Mouse (Mus musculus): ENCODE data around the gene Cbarp.
"Not testable (repeated sequence)": the region's sequence is repeated elsewhere in the genome, so short reads cannot be mapped to it uniquely, and the experiment has no call there.

Gene Cbarp

DNA sequence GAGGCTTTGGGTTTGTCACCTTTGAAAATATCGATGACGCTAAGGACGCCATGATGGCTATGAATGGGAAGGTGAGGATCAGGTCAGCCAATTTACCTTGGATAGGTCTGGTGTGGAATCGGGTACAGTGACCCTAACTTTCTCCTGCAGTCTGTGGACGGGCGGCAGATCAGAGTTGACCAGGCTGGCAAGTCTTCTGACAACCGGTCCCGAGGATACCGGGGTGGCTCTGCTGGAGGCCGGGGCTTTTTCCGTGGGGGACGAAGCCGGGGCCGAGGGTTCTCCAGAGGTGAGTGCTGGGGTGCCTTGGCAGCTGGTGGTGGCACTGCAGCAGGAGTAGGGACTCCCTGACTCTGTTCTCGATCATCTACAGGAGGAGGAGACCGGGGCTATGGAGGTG is 29.4 kb upstream of the Cbarp start:
- no peak for DNase-seq (ENCODE audit: low spot score in 2 of 2)

DNA sequence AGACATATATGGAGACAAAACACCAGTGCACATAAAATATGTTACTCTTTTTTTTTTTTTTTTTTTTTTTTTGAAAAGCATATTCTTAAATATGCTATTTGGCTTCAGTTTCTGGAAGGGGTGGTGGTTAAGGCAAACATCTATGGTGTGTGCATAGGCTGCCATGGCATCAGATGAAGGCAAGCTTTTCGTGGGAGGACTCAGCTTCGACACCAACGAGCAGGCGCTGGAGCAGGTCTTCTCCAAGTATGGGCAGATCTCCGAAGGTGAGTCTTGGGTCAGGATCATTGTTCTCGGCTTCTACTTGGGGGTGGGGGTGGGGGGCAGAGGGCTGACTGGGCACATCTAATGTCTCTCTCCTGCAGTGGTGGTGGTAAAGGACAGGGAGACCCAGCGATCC is 29.0 kb upstream of the Cbarp start:
- DNase-seq (ENCODE audit: low spot score in 2 of 2), result no peak

DNA sequence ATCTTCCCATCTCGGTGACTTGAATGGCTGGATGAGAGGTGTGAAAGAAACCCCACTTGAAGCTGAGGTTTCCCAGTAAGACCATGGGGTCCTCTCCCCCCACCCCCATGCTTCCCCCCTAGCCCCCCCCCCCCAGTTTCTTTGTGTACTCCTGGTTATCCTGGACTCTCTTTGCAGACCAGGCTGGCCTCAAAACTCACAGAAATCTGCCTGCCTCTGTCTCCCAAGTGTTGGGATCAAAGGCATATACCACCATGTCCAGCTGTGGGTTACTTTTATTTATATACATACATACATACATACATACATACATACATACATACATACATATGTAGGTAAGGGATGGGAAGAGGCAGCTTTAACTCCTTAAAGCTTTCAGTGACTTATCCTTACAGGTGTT is 28.4 kb upstream of the Cbarp start:
- DNase-seq (ENCODE audit: low spot score in 2 of 2), result no peak

DNA sequence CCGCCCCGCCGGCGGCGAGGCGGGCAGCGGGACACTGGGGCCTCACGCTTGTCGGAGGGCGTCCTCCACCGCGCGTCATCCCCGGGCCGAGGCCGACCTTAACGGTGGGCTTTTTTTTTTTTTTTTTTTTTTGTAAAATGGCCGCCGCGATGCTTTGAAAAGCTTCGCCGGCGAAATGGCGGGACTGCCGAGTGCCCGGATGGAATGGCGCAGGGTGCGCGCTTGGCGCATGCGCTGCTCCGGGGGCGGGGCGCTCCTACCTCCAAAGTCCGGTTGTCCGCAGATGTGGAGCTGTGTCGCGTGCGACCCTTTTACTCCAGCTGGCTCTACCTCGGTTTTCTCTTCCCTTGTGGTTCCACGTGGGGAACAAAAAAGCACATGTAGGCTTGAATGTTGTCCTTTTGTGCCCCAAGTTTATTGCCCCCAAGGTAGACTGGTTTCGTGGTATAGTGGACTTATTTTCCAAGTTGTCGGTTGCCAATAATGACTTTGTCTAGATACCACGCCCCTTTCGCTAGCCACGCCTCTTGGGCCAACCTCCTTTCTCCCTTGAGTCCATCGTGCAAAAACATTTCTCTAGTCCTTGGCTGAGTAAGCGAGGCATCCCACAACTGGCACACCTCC is 27.5 kb upstream of the Cbarp start:
- DNase-seq (ENCODE audit: low spot score in 2 of 2), result peak; percentile 82 to 87

DNA sequence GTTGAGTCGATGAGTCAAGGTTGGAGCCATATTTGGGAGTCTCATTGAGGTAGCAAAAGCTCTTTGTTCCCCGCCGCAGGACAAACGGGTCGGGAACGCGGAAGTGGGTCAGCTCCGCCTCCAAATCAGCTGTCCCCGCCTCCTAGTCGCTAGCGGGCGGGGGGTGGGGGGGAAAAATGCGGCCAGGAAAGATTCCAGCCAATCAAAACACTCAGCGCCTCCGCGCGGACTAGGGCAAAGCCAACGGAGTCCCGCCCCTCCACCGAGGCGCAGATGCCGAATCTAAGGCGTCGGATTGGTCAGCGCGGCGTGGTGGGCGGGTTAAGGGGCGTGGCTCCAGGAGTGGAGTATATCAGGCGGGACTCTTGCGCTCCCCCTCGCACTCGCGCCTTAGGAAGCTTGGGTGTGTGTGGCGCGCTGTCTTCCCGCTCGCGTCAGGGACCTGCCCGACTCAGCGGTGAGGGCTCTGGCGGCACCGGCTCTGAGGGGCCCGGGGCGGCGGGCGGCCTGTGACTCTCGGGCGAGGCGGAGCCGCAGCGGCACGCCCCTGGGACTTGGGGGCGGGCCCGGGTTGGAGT is 26.9 kb upstream of the Cbarp start:
- peak; percentile 96 to 99 for DNase-seq (ENCODE audit: low spot score in 2 of 2)

DNA sequence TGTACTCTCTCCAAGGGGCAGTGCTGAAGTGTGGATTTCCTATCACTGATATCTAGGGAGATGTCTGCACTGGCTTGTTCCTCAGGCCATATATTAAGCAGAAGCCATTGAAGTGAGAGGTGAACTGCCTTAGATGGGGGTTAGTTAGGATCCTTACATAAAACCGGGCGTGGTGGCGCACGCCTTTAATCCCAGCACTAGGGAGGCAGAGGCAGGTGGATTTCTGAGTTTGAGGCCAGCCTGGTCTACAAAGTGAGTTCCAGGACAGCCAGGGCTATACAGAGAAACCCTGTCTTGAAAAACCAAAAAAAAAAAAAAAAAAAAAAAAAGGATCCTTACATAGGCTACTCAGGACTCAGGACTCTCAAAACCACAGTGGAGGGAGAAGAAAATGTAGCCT is 25.5 kb upstream of the Cbarp start:
- DNase-seq (ENCODE audit: low spot score in 2 of 2), result not testable (repeated sequence)

DNA sequence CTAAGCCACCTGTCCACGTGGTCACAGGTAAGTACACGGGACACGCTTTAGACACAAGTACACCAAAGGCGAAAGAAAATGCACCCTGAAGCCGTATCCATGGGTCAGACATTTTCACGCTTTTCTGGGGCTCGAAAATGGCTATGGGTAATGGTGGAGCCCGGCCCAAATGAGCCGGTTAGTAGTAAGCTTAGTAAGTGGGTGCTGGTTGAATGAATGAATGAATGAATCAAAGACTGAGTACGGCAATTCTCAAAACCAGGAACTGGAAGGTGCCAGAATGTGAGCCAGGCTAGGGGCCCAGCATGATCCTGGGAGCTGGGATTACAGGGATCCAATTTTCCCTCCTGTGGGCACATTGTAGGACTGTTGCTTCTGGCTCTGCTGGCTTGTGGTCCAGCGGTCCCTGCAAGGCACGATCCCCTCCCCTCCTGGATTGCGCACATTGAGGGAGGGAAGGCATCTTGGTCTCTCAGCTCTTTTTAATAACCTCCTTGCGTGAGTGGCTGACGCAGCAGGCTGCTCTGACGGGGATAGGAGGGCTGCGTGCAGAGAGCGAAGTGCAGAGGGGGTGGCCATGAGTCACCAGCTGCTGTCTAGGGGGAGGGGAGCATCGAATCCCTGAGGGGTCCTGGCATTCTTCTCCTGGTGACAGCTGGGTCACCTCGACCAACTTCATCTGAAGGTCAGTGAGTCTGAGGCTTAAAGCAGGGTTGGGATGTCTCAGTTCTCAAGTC is 24.9 kb upstream of the Cbarp start, which contains the start of gene Cirbp:
TSS of gene Cirbp (plus strand) at position 594 of the 737 bp plus-strand sequence.
- DNase-seq (ENCODE audit: low spot score in 2 of 2), result no peak

DNA sequence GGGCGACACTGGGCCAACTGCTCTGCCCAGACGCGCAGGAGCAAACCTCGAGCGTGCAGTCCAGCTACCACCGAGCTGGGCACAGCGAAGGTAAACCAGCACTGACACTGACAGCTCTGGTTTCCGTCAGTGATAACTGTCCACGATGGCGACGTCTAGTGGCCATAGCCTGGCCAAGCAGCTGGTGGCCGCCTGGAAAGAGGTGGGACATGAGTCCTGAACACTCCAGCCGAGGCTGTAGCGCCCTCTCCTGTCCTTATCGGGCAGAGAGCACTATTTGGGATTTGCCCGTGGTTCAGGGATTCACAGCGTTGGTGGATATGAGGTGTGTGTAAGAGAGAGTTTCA is 24.3 kb upstream of the Cbarp start:
- DNase-seq (ENCODE audit: low spot score in 2 of 2), result peak; percentile 95 to 96

DNA sequence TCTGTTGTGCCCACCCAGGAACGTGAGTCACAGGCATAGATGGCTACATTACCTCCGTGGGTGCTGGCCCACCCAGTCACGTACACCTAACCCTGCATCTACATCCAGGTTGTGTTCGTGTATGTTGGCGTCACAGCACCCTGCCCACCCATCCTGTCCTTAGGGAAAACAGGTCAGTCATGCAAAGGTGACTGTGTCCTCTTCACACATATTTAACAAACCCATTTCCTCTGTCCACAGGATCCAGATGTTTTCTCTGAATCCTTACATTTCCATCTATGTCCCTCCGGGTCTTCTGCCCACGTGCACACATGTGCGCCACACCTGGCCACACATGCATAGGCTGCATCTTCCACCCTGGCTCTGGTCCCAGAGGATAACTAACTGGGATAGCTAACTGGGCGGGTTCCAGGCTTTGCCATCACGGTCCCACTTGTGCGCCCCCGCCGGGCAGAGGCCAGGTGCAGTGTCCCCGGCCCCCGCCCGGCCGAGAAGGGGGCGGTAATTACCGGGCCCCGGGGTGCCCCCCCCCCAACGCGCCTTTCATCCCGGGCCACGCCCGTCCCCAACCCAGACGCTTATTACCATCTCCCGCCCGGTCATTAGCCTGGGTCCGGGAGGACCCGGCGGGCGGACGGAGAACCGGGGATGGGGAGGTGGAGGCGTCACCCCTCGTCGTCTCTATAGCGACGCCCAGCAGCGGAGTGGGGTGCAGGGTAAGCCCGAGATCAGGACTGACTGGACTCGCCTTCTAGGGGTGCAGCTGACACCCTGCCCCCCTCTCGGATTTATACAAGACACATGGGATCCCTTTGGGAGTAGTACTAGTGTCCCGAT is 23.7 kb upstream of the Cbarp start:
- no peak for DNase-seq (ENCODE audit: low spot score in 2 of 2)

DNA sequence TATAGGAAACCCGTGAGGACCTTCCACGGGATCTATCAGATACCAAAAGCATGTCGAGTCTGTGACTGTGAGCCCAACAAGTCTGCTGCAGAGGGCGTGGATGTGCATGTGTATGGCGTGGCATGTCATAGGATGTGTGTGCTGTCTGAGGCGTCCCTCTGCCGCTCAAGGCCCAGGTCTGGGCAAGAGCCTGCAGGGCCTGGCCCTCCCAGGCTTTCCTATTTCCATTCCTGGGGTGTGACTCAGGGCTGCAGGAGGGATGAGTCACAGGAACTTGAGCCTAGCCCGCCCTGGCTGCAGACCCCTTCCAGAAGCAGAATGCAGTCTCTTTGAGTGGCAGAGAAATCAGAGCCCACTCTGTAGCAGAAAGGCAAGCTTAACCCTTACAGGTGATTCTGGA is 23.1 kb upstream of the Cbarp start:
- no peak for DNase-seq (ENCODE audit: low spot score in 2 of 2)

DNA sequence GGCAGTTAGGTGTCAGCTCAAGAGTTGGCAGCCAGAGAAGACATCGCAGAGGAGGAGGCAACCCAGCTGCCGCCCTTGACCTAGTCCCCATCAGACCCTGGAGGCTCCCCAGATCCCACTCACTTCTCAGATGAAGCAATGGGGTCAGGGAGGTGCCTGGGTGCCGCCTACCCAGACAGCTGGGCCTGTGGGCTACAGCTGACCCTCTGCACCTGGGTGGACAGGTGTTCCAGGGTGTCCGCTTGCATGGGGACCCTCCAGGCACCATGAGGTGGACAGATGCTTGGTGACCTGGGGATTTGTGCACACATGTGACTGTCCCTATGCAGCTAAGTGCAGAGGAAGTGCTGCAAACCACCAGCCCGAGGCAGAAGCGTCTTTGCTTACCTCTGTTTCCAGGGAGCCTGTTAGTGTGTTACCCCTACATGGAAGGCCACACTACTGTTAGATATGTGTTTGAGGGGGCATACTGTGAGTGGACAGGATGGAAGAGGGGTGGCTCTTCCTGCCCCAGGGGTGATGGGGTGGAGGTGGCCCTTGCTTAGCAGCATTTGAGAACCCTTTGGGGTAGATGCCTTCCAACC is 22.2 kb upstream of the Cbarp start:
- no peak for DNase-seq (ENCODE audit: low spot score in 2 of 2)

DNA sequence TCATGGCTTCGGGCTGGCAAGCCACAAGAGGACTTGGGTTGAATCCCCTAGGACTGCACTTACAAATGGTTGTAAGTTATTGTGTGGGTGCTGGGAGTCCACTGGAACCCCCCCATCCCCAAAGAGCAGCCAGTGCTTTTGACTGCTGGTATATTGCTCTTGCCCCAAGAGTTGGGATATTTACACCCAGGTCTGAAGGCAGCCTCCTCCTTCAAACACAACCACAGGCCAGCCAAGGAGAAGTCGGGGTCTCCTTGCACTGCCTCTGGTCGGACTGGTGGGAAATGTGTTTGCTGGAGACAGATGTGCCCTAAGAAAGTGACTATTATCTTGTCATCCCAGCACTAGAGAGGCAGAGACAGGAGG is 21.6 kb upstream of the Cbarp start:
- DNase-seq (ENCODE audit: low spot score in 2 of 2), result no peak

DNA sequence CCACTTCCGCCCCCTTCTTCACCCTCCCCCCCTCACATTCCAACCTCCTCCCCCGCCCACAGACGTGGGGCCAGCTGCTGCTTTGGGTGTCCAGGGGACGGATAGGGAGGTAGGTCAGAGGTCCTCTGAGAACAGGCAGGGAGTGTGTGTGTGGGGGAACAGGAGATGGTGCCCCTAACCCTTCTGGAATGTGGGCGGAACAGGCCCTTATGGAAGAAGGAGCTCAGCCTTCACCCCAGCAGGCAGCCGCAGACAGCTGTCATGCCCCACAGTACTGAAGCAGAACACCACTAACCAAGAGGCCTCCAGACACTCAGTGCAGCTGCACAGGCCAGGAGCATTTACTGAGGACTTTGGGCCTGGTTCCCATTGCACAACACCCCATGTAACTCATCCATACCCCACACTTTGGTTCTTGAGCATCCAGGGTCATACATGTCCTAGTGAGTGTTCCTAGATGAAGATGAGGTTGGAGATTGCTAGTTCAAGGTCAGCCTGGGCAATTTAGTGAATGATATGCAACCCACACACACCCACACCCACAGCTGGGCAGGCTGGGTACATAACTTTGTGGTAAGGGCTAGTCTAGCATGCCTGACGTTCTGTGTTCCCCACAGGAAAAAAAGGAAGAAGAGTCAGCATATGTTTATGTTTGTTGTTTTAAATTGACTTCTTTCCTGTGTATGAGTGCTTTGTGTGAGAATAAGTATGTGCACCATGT is 21.0 kb upstream of the Cbarp start:
- DNase-seq (ENCODE audit: low spot score in 2 of 2), result no peak

DNA sequence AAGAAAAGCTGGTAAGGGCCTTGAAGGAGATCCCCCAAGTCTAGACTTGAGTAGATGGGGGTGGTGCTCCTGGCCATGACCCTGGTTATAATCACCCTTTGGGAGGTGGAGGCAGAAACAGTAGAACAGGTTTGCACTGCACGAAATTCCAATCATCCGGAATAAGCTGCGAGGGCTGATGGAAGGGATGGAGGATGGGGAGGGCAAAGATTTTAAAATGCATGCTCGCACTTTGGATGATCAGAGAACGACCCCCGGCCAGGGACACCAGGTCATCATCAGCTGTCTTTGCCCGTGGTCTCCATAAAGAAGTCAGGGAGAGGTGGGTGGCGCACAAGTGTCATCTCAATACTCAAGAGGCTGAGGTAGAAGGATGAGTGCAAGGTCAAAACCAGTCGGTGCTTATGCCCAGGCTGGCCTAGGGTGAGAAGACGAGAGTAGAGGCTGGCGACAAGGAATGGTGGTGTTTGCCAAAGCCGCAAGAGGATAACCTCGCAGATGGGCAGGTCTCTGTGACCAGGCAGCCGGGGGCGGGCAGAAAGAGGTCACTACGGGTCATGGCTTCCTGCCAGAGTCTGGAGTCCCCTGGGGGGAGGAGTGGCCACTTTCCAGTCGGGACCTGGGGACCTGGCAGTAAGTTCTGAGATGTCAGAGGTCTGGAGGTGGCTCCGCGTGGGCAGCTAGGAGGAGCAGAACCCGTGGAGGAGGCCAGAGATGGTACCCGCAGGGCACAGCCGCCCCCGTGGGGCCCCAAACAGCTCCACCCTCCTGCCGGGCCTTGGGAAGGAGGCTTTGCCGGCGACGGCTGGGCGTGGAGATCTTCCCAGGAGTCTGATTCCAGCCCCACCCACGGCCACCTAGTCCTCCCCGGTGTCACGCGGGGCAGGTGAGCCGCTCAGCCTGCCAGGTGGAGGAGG is 20.1 kb upstream of the Cbarp start:
- DNase-seq (ENCODE audit: low spot score in 2 of 2), result peak in 1 of 2 experiments; percentile 69

DNA sequence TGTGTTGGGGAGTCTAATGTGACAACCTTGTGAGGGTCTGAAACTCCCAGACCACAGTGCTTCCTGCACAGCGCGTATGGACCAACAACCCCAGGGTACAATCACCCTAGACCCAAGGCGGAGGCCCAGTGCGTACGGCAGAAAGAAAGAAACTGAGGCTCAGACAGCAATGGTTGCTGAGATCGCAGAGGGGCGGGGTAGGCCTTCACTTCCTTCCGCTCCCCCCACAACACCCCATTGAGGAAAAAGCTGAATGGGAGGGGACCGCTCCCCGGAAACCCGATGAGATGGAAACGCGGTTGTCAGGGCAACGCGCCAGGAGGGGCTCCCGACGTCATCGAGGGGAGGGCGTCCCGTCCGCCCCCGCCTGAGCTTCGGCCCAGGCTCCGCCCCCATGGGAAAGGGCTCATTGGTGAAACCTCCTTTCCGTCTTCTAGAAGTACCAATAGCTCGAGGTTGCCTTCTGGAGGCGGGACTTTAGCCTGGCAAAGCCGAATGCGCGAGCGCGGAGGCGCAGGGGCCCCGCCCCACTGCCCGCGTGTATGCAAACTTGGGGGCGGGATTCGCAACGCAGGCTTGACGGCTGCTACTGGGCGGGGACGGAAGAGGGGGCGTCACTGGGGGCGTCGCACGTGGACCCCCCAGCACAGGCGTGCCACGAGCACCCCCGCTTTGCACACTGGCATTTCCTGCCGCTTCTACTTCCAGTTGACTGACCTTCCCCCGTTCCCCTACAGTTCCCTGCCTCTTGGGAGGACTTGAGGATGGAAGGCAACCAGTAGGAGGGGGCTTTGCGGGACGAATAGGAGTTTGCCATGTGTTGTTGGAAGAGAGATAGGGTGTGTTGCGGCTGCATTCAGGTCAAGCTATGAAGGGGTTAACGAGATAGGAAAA is 19.2 kb upstream of the Cbarp start:
- DNase-seq (ENCODE audit: low spot score in 2 of 2), result peak; percentile 98 to 100

DNA sequence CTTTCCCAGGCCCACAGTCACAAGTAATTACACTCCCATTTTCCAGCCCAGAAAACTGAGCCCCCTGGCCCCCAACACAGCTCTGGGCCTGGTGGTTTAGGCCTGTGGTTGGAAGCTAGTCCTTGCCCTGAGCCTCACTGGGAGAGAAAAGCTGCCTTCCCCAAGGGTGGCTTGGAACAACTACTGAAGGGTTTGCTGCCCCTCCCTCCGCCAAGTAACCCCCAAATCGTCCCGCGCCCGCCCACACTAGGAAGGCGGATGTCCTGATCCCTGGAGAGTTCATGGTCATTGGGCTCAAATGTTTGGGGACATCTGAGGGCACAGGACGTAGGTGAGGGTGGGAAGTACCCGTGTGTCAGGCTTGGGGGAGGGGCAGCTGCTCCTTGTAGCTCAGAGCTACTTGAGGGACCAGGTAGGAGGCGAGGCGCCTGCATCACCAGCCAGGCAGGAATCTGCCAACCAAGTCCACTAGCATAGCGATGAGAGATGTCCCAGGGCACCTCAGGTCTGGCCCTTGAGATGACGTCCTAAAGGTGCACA is 18.5 kb upstream of the Cbarp start:
- DNase-seq (ENCODE audit: low spot score in 2 of 2), result no peak

DNA sequence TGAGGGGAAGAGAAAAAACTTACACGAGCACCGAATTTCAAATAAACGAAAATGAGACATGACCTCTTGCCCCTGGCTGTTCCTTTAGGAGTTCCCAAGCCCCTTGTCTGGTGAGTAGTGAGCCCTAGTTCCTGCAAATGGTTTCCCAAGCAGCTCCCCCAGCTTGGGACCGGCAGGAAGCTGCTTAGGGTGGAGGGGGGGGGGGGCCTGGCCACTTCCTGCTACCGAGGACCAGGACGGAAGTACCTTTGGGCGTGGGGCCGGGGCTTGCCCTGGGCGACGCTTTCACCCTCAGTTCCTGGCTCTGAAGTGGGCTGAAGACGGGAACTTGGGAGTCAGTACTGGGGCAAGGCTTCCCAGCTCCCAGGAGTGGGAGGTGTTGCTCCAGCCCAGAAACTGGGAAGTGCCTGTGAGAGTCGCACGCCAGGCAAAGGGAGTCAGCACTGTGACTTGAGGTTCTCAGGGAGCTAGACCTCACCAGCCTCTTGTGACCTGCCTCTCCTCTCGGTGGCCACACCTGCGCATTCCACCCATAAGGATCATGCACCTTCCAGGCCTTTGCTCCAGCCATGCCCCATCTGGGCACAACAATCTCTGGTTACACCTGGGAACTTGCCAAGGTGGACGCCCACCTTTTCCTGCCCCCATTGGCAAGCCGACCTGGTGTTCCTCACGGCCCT is 17.8 kb upstream of the Cbarp start:
- no peak for DNase-seq (ENCODE audit: low spot score in 2 of 2)

DNA sequence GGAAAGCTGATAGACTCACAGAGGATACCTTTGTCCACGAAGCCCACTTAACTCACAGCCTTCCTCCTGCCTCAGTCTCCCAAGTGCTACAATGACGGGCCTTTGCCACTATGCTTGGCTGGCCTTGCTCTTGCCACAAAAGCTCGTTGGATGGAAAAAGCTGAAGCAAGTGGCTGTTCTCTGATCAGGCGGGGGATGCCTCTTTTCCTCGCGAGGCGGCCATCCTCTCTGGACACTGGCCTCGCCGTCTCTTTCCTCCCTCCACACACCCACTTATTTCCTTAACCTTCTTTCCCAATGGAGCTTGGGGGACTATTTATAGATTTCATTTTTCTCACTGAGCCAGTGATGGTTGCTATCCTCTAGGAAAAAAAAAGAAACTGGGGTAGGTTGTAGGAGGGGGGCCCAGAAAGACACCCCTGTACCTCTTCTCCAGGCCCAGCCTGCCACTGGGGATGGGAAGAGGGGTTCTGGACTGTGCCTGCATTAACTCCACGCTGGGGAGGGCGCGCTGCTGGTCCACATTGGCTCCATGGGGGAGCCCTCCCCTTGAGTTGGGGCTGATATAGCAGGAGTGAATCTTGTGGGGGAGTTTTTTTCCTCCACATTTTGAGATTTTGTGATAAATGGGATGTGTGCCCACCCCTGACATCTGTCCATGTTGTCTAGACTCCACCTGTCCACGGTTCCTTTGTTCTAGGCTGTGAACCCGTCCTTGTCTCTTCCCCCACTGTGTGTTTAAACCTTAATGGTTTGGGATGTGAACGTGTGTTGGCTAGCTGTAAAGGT is 16.7 kb upstream of the Cbarp start:
- DNase-seq (ENCODE audit: low spot score in 2 of 2), result no peak
